Mouse (Mus musculus) small intestine, adult 2 months (tissue): ENCODE results near the gene Adcyap1r1. TPM values are rescaled to one million over a fixed set of nuclear protein-coding genes. Genes with fewer than 3 reads are reported as not detected.

Source experiments
- H3K27ac ChIP-seq: fragments of 200-500 bp; 2 replicates; pipeline ENCODE4 v1.5.1; 2012; ENCODE audit warnings: low read depth, low read length, control low read depth, inconsistent platforms; ENCODE audit not compliant: insufficient read depth
- H3K27me3 ChIP-seq: fragments of 200-500 bp; 2 replicates; pipeline ENCODE4 v1.6.1; 2012; ENCODE audit warnings: mild to moderate bottlenecking, moderate library complexity, low read length, inconsistent platforms; ENCODE audit not compliant: control insufficient read depth, insufficient read depth
- H3K36me3 ChIP-seq: fragments of 200-500 bp; 2 replicates; pipeline ENCODE4 v1.6.1; 2012; ENCODE audit warnings: mild to moderate bottlenecking, low read length, control low read depth, inconsistent platforms; ENCODE audit not compliant: control insufficient read depth, insufficient read depth
- H3K4me1 ChIP-seq: fragments of 200-500 bp; 2 replicates; pipeline ENCODE4 v1.6.1; 2012; ENCODE audit warnings: low read length, inconsistent platforms, mixed read lengths; ENCODE audit not compliant: control insufficient read depth, insufficient read depth, insufficient read length
- H3K4me3 ChIP-seq: fragments of 200-500 bp; 2 replicates; pipeline ENCODE4 v1.5.1; 2012; ENCODE audit warnings: low read depth, mild to moderate bottlenecking, control low read depth, inconsistent platforms, low read length, moderate library complexity
- CTCF ChIP-seq: fragments of 200-500 bp; IDR thresholded peaks from 2 replicates; pipeline ENCODE4 v1.5.1; 2012; ENCODE audit warnings: low read depth, mild to moderate bottlenecking, control low read depth, inconsistent platforms, low read length, moderate library complexity, mixed read lengths; ENCODE audit not compliant: insufficient replicate concordance, insufficient read length; ENCODE audit errors: extremely low read depth
- POLR2A ChIP-seq: fragments of 200-500 bp; IDR thresholded peaks from 2 replicates; pipeline ENCODE4 v1.6.1; 2012; ENCODE audit warnings: low read depth, mild to moderate bottlenecking, control low read depth, inconsistent platforms, low read length, moderate library complexity
- WGBS: fragments of 180-500 bp; shearing (Covaris S2); methylation state at CpG from one replicate; pipeline ENCODE4 v1.1.7; 2018; 5-methylcytosine and 5-hydroxymethylcytosine counted together
- polyA plus RNA-seq: library from polyadenylated mRNA; depleted of rRNA; stranded (reverse); fragments of >200 nt; gene quantifications from 2 replicates; pipeline ENCODE4 v1.2.3, GENCODE M21; 2012

The Adcyap1r1 gene
- polyA plus RNA-seq, 1 experiment, result 1.9 TPM

GRCm38 (mm10) chr6:55501061-55501460 lies 49.3 kb downstream of the Adcyap1r1 start:
- no peaks in the 10 kb centered on the region for H3K4me1 ChIP-seq
- no peaks in the 10 kb centered on the region for H3K36me3 ChIP-seq
- H3K4me3 ChIP-seq, result no peak overlapping the region
- 49% methylated on average over 6 of the region's 6 CpGs for WGBS
- no peaks in the 10 kb centered on the region for H3K27me3 ChIP-seq
- H3K27ac ChIP-seq, result no peak overlapping the region
- TF ChIP-seq POLR2A (no peak), CTCF (no peak)

DNA sequence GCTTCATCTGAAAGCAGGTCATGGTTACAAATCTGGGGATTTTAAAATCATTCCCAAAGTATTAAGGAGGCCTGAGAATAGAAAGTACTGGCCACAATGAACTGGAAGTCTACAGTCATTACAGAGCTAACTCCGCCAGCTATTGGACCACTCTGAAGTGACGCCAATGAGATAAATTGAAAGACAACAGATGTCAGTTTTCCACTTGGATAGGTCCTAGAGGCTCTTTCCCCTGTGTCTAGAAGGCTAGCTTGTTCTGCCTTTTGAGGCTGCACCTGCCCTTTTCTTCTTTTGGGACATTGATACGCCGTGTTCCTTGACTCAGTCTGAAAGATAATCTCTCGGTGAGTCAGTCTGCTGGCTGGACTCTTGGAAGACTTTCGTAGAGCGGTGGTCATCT lies 50.5 kb downstream of the Adcyap1r1 start:
- H3K4me3 ChIP-seq, result no peak overlapping the region

DNA sequence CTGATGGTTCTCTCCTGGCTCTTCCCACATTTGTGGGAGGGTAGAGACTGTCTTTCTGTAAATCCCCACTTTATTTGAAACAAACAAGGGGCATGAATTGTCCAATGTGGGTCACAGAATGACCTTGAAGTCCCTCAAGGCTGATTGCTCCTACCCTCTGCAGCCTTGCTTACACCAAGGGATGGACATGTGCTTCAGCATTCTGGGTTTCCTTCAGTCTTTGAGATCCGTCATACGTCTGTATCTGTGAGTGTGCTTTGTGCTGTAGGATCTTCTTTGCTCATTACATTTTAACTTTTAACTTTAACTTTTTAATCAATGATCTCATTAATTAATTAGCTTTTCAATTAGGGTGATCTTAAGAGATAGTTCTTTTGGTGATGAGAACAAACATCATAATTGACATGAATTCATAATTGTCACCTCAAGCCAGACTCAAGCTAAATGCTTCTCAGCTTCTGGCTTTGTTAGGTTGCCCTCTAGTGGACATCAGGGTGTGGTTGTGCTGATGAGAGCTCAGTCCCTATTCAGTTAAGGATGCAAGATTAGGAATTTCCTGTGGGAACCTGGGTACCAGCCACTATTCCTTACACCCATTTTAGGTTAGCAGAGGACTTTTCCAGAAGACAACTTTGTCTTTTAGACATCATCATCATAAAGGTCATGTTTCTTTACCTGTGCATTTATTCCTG lies 53.2 kb downstream of the Adcyap1r1 start:
- 95% methylated on average over 2 of the region's 2 CpGs for WGBS

More for the DNA sequence above, 50.5 kb downstream of the Adcyap1r1 start:
- no peak for TF ChIP-seq CTCF
- Histone ChIP-seq H3K36me3 (no peaks in the 10 kb centered on the region), H3K27me3 (no peaks in the 10 kb centered on the region), H3K27ac (no peak overlapping the region), H3K4me1 (no peaks in the 10 kb centered on the region)
- 88% methylated on average over 7 of the region's 7 CpGs for WGBS

DNA sequence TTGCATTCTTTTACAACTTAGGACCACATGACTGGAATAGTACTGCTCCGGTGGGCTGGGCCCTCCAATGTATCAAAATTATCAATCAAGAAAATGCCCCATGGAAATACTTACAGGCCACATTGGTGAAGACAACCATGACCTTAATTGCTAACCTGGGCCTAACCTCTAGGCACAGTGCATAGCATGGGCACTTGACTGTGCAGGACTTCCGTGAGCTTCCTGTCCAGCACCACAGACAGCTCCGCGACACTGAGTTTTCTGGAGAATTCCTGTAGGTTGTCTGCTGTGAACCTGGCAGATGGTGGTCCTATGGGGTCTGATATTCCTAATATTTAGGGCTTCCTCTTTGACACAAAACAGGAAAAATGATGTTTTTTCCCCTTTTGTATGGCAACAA lies 54.7 kb downstream of the Adcyap1r1 start:
- Histone ChIP-seq H3K27me3 (no peaks in the 10 kb centered on the region), H3K36me3 (no peaks in the 10 kb centered on the region), H3K4me3 (no peak overlapping the region), H3K27ac (no peak overlapping the region), H3K4me1 (peaks cover 14% of the 10 kb centered on the region)
- 90% methylated on average over 4 of the region's 4 CpGs for WGBS
- TF ChIP-seq CTCF, result no peak
- TF ChIP-seq POLR2A, result no peak

More for the DNA sequence above, 53.2 kb downstream of the Adcyap1r1 start:
- peaks cover 11% of the 10 kb centered on the region for H3K4me1 ChIP-seq
- no peak overlapping the region for H3K4me3 ChIP-seq
- no peak for TF ChIP-seq CTCF
- no peak for TF ChIP-seq POLR2A
- H3K27ac ChIP-seq, result no peak overlapping the region
- no peaks in the 10 kb centered on the region for H3K36me3 ChIP-seq
- no peaks in the 10 kb centered on the region for H3K27me3 ChIP-seq

DNA sequence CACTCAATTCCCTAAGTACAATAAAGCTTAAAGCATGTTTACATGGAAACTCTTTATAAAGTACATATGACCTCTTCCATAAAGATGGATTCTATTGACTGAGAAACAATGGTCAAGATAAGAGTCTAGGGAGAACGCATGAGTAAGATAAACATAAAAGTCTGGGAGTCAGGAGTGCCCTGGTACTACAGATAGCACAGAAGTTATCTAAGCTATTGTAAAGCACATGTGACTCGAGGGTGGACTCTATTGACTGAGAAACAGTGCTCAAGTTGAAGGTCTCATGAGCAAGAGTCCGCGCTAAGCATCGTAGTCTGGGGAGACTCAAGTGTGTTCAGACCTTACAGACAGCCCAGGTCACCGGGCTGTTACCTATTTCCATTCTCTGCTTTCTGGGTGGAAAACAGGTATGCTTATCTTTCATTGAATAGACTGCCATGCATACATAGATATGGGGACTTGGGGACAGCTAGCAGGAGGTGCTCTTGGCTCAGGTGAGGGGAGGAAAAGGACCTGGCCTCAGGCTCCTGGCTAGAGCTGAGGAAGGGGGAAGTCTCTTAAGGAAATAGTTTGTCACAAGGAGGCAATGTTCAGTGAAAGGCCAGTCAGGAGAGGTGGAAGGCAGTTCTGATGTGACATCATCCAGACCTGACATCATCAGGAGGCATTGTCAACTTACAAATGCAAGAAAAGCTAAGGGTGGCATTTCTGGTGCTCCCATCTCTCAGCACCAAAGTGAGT lies 57.5 kb downstream of the Adcyap1r1 start:
- Histone ChIP-seq H3K36me3 (no peaks in the 10 kb centered on the region), H3K4me1 (peaks cover 15% of the 10 kb centered on the region), H3K27ac (0 out of 2 replicates have a peak overlapping the region, but pooled peaks have one; percentile 12), H3K4me3 (no peak overlapping the region), H3K27me3 (no peaks in the 10 kb centered on the region)
- TF ChIP-seq POLR2A (no peak), CTCF (no peak)
- WGBS, result 33% methylated on average over 6 of the region's 6 CpGs

- Histone ChIP-seq H3K27ac (no peak overlapping the region), H3K4me1 (peaks cover 15% of the 10 kb centered on the region), H3K27me3 (no peaks in the 10 kb centered on the region), H3K36me3 (no peaks in the 10 kb centered on the region), H3K4me3 (no peak overlapping the region)
- 26% methylated on average over 12 of the region's 12 CpGs for WGBS
- peak; percentile 82; the same call in 1 of the 2 replicates for TF ChIP-seq CTCF
- TF ChIP-seq POLR2A, result no peak
These were observed 59.7 kb downstream of the Adcyap1r1 start for GRCm38 (mm10) chr6:55511212-55512065.
